Mouse (Mus musculus) limb, embryonic 14.5 days (tissue): ENCODE measurements at regions not wholly inside any gene's neighbourhood (a gene's known extent, or its start where the extent isn't known, plus 50 kb on each side); places are given as distances from the start of the nearest gene placed in this dataset.

Source experiments
- ATAC-seq: fragments of 200-750 bp; cut with Nextera tagmentation; 2 replicates; pipeline ENCODE4 v1.8.0; 2017; ENCODE audit warnings: low read depth, moderate number of reproducible peaks, moderate TSS enrichment; ENCODE audit not compliant: low FRiP score
- DNase-seq: peaks from one replicate; pipeline ENCODE4 v3.0.0-alpha.2; 2015; ENCODE audit warnings: low spot score
- H3K27ac ChIP-seq: fragments of 300-500 bp; sonication (generic); replicated peaks from 2 replicates; pipeline ENCODE4 v1.5.1; 2014; ENCODE audit warnings: low read depth, mild to moderate bottlenecking, low read length, moderate library complexity, mixed read lengths
- H3K27me3 ChIP-seq: fragments of 300-500 bp; sonication (generic); 2 replicates; pipeline ENCODE4 v1.6.1; 2014; ENCODE audit warnings: low read length, mixed read lengths; ENCODE audit not compliant: control insufficient read depth, insufficient read depth
- H3K36me3 ChIP-seq: fragments of 300-500 bp; sonication (generic); 2 replicates; pipeline ENCODE4 v1.6.1; 2014; ENCODE audit warnings: mild to moderate bottlenecking, low read length, moderate library complexity, mixed read lengths; ENCODE audit not compliant: control insufficient read depth, insufficient read depth
- H3K4me1 ChIP-seq: fragments of 300-500 bp; sonication (generic); 2 replicates; pipeline ENCODE4 v1.6.1; 2014; ENCODE audit warnings: antibody characterized with exemption, low read length, mixed read lengths; ENCODE audit not compliant: control insufficient read depth, insufficient read depth
- H3K4me2 ChIP-seq: fragments of 300-500 bp; sonication (generic); replicated peaks from 2 replicates; pipeline ENCODE4 v1.6.1; 2014; ENCODE audit warnings: low read depth, mild to moderate bottlenecking, low read length, moderate library complexity; ENCODE audit not compliant: severe bottlenecking
- H3K4me3 ChIP-seq: fragments of 300-500 bp; sonication (generic); replicated peaks from 2 replicates; pipeline ENCODE4 v1.5.1; 2014; ENCODE audit warnings: low read length
- H3K9ac ChIP-seq: fragments of 300-500 bp; sonication (generic); 2 replicates; pipeline ENCODE4 v1.6.1; 2014; ENCODE audit warnings: mild to moderate bottlenecking, low read depth, low read length, moderate library complexity; ENCODE audit not compliant: severe bottlenecking
- H3K9me3 ChIP-seq: fragments of 300-500 bp; sonication (generic); 2 replicates; pipeline ENCODE4 v1.6.1; 2016; ENCODE audit warnings: low read length; ENCODE audit not compliant: control insufficient read depth
- POLR2A ChIP-seq: fragments of 200-500 bp; IDR thresholded peaks from 2 replicates; pipeline ENCODE4 v1.8.0; 2012; ENCODE audit warnings: inconsistent platforms, mild to moderate bottlenecking, moderate library complexity, borderline replicate concordance; ENCODE audit not compliant: insufficient read depth, insufficient read length; ENCODE audit errors: extremely low read depth
- WGBS: fragments of 180-500 bp; shearing (Covaris S2); extraction: QIAGEN DNeasy Blood & Tissue Kit; methylation state at CpG from one replicate; pipeline ENCODE4 v1.1.7; 2014; 5-methylcytosine and 5-hydroxymethylcytosine counted together

DNA sequence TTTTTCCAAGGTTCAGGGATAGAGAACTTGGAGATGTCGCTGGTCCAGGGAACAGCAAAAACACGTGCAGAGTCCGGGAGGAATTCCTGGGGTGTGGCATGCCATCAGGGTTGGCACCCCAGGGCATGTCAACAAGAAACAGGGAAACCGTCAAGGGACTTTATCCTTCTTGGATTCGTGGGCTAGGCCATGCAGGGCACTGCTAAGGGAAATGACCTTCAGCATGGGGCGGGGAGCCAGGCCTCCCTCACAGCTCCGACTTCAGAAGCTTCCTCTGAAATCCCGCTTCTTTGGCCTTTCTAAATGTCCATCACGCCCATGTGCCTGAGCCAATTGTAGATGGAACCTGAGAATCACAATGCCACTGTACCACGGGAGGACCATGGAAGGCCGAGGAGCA lies 357.0 kb upstream of the Maf start:
- H3K27me3 ChIP-seq: no peaks in the 10 kb centered on the region
- H3K4me3 ChIP-seq: no peak overlapping the region
- no peak overlapping the region for H3K9ac ChIP-seq
- H3K4me2 ChIP-seq: no peak overlapping the region
- no peak for TF ChIP-seq POLR2A
- DNase-seq (no peak), ATAC-seq (no peak)
- no peaks in the 10 kb centered on the region for H3K9me3 ChIP-seq
- H3K4me1 ChIP-seq: no peaks in the 10 kb centered on the region
- H3K27ac ChIP-seq: no peak overlapping the region
- no peaks in the 10 kb centered on the region for H3K36me3 ChIP-seq
- WGBS: 87% methylated on average over 11 of the region's 11 CpGs

DNA sequence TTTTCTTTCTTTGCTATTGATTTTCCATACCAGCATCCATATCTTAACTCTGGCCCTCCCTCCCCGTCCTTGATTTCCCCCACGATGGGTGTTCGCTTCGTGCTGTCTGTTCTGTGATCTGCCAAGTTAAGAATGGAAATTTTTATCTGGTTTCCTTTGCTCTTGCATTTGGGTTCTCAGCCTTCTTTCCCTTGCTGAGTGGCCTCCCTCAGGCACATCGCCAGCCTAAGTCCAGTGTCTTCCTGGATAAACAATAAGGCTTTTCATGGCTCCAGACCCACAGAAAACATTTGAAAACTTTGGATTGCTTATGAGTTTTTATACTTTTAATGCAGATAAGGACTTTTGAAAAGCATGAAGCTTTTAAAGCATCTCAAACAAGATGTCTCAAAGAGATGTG lies 355.9 kb upstream of the Maf start:
- Histone ChIP-seq H3K4me3 (no peak overlapping the region), H3K36me3 (no peaks in the 10 kb centered on the region), H3K4me2 (no peak overlapping the region), H3K4me1 (no peaks in the 10 kb centered on the region), H3K27ac (no peak overlapping the region), H3K27me3 (no peaks in the 10 kb centered on the region), H3K9me3 (no peaks in the 10 kb centered on the region), H3K9ac (no peak overlapping the region)
- DNase-seq (no peak), ATAC-seq (no peak)
- 89% methylated on average over 5 of the region's 5 CpGs for WGBS
- no peak for TF ChIP-seq POLR2A

DNA sequence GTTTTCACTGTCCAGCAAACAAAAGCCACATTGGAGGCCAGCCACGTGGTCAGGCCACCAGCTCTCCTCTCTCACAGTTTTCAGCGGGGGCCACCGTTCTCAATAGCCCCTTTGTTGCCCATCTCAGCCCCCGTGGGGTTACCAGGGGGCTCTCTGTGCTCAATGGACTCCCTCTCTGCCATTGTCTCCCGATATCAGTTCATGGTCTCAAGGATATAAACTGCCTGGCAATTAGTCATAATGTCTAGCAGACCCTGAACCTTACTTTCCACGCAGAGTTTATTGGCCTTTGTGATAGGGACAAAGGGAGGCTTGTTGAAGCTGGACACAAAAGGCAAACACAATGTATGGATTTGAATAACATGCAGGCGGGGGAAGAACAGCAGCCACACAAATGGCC lies 345.9 kb upstream of the Maf start:
- no peak for ATAC-seq
- H3K36me3 ChIP-seq: no peaks in the 10 kb centered on the region
- H3K4me1 ChIP-seq: no peaks in the 10 kb centered on the region
- no peak overlapping the region for H3K27ac ChIP-seq
- 68% methylated on average over 7 of the region's 7 CpGs for WGBS
- no peaks in the 10 kb centered on the region for H3K9me3 ChIP-seq
- no peak overlapping the region for H3K9ac ChIP-seq
- H3K4me2 ChIP-seq: no peak overlapping the region
- TF ChIP-seq POLR2A: no peak
- H3K4me3 ChIP-seq: no peak overlapping the region
- no peaks in the 10 kb centered on the region for H3K27me3 ChIP-seq
- DNase-seq: no peak

DNA sequence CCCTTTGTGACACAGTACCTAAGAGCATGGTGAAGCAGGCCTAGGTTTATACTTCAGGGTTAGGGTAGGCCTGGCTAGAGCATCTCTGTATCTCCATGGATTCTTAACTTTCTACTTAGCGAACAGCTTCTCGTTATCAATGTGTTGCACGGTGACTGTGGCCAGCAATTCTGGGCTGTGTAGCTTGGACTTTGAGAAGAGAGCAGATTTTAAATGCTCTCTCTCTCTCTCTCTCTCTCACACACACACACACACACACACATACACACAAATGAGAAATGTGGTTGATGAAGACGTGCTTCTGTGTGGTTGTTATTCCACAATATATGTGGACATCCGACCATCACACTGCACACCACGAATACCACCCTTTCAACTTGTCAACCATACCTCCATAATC lies 345.4 kb upstream of the Maf start:
- H3K4me3 ChIP-seq: no peak overlapping the region
- TF ChIP-seq POLR2A: no peak
- 86% methylated on average over 6 of the region's 6 CpGs for WGBS
- H3K27me3 ChIP-seq: no peaks in the 10 kb centered on the region
- no peak overlapping the region for H3K4me2 ChIP-seq
- H3K9me3 ChIP-seq: no peaks in the 10 kb centered on the region
- no peak overlapping the region for H3K27ac ChIP-seq
- H3K9ac ChIP-seq: no peak overlapping the region
- no peaks in the 10 kb centered on the region for H3K36me3 ChIP-seq
- ATAC-seq (no peak), DNase-seq (no peak)
- no peaks in the 10 kb centered on the region for H3K4me1 ChIP-seq

DNA sequence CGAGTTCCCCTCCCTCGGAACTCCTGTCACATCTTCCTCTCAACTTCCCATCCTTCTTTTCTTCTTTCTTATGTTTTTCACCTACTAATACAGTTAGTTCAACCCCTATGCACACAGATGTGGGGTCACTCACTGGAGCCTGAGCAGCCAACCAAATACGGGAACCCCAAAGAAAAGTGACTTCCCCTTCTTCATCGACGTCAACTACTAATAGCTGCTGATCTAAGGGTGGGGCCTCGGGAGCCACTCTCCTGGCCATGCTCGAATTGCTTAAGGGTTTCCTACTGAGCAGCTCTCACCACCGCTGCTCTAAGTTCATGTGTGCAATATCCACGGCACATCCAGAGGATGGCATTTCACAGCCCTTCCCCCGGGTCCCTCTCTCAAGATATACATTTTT lies 340.9 kb upstream of the Maf start:
- ATAC-seq (no peak), DNase-seq (no peak)
- H3K27ac ChIP-seq: no peak overlapping the region
- WGBS: 78% methylated on average over 10 of the region's 10 CpGs
- H3K27me3 ChIP-seq: no peaks in the 10 kb centered on the region
- no peak overlapping the region for H3K4me2 ChIP-seq
- no peak for TF ChIP-seq POLR2A
- H3K9me3 ChIP-seq: no peaks in the 10 kb centered on the region
- no peaks in the 10 kb centered on the region for H3K4me1 ChIP-seq
- no peak overlapping the region for H3K4me3 ChIP-seq
- H3K36me3 ChIP-seq: no peaks in the 10 kb centered on the region
- H3K9ac ChIP-seq: no peak overlapping the region

DNA sequence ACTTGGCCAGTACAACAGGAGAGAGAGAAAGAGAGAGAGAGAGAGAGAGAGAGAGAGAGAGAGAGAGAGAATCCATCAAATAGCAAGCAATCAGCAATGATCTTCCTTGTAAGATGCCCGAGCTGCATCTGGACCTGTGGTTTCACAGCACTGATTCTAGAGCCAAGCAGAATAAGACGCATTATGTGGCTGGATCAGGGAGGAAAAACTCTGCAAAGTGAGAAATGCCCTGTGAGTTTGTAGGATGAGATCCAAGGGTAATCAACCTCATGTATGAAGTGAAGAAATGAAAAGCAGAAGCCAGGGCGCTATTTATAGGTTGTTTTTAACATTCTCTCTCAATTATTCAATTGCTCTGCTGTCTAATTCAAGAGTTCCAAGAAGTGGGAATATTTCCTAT lies 339.3 kb upstream of the Maf start:
- Histone ChIP-seq H3K9me3 (no peaks in the 10 kb centered on the region), H3K27ac (no peak overlapping the region), H3K4me1 (no peaks in the 10 kb centered on the region), H3K4me3 (no peak overlapping the region), H3K9ac (no peak overlapping the region), H3K27me3 (no peaks in the 10 kb centered on the region), H3K4me2 (no peak overlapping the region), H3K36me3 (no peaks in the 10 kb centered on the region)
- WGBS: 64% methylated on average over 3 of the region's 3 CpGs
- ATAC-seq (no peak), DNase-seq (no peak)
- TF ChIP-seq POLR2A: no peak
